Mouse (Mus musculus) hindbrain, embryonic 12.5 days (tissue): ENCODE data around the gene Rcbtb2. TPM values are rescaled to one million over a fixed set of nuclear protein-coding genes. Genes with fewer than 3 reads are reported as not detected.
"Not testable (repeated sequence)": the region's sequence is repeated elsewhere in the genome, so short reads cannot be mapped to it uniquely, and the experiment has no call there.

Experiments
- ATAC-seq: fragments of 200-750 bp; cut with Nextera tagmentation; 2 replicates; pipeline ENCODE4 v1.8.0; 2017; ENCODE audit warnings: moderate TSS enrichment; ENCODE audit not compliant: low FRiP score
- H3K27ac ChIP-seq: fragments of 300-500 bp; sonication (generic); 2 replicates; pipeline ENCODE4 v1.5.1; 2016; ENCODE audit warnings: mild to moderate bottlenecking
- H3K27me3 ChIP-seq: fragments of 300-500 bp; sonication (generic); 2 replicates; pipeline ENCODE4 v1.6.1; 2016; ENCODE audit warnings: mild to moderate bottlenecking
- H3K36me3 ChIP-seq: fragments of 300-500 bp; sonication (generic); 2 replicates; pipeline ENCODE4 v1.6.1; 2016; ENCODE audit warnings: mild to moderate bottlenecking
- H3K4me1 ChIP-seq: fragments of 300-500 bp; sonication (generic); 2 replicates; pipeline ENCODE4 v1.6.1; 2016
- H3K4me2 ChIP-seq: fragments of 300-500 bp; sonication (generic); replicated peaks from 2 replicates; pipeline ENCODE4 v1.6.1; 2016; ENCODE audit warnings: mild to moderate bottlenecking
- H3K4me3 ChIP-seq: fragments of 300-500 bp; sonication (generic); 2 replicates; pipeline ENCODE4 v1.5.1; 2016; ENCODE audit warnings: mild to moderate bottlenecking
- H3K9ac ChIP-seq: fragments of 300-500 bp; sonication (generic); 2 replicates; pipeline ENCODE4 v1.6.1; 2016; ENCODE audit warnings: mild to moderate bottlenecking, moderate library complexity
- H3K9me3 ChIP-seq: fragments of 300-500 bp; sonication (generic); replicated peaks from 2 replicates; pipeline ENCODE4 v1.6.1; 2016; ENCODE audit warnings: mild to moderate bottlenecking
- WGBS: fragments of 180-500 bp; shearing (Covaris S2); methylation state at CpG from one replicate; pipeline ENCODE4 v1.1.7; 2016; 5-methylcytosine and 5-hydroxymethylcytosine counted together
- polyA plus RNA-seq: library from polyadenylated mRNA; unstranded; fragments of >200 nt; fragmentation: Nextera tagmentation; extraction: Ambion mirVana; gene quantifications from 2 replicates; pipeline ENCODE4 v1.2.1, GENCODE M21; 2016

Gene Rcbtb2
- polyA plus RNA-seq, 1 experiment from 2014 or later: 127 TPM

DNA sequence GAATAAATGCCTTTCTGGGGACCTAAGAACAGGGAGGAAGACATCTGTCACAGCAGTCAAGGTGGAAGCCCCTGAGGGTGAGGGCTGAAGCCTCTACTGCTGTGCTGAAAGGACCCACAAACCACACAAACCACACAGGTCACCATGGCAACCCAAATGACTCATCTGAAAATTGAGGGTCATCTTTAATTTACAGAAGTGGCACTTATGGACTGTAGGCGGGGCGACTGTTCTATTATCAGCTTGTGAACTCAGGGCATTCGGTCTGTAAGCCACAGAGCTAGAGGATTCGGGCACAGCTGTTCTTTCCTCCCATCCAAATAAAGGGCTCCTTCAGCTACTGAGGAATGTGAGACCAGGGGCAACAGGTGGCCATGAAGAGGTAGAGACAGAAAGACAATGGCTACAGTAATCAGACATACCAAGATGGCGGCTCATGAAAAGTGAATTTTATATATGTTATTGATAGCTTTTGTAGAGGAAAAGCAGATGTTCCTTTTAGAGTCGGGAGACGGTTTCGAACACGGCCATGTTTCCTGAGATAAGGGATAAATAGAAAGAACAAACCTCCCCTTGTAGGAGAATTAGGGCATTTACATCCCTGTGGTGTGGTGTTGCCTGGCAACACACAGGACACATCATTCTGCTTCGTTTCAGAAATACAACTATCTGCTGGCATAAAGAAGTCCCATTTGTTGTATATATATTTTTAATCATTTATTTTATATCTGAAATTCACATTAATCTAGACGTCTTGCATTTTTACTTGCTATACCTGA lies 17.2 kb upstream of the Rcbtb2 start:
- ATAC-seq: peak; percentile 68
- WGBS: 45% methylated on average over 11 of the region's 11 CpGs
- no peak overlapping the region for H3K27ac ChIP-seq
- H3K4me3 ChIP-seq: no peak overlapping the region
- no peaks in the 10 kb centered on the region for H3K36me3 ChIP-seq
- H3K27me3 ChIP-seq: peaks cover 4% of the 10 kb centered on the region; the same call in 1 of the 2 replicates
- H3K4me2 ChIP-seq: no peak overlapping the region
- H3K9ac ChIP-seq: no peak overlapping the region
- H3K9me3 ChIP-seq: no peaks in the 10 kb centered on the region
- H3K4me1 ChIP-seq: no peaks in the 10 kb centered on the region

GRCm38 (mm10) chr14:73106234-73106711 lies 16.6 kb upstream of the Rcbtb2 start:
- peak; percentile 52; the same call in 1 of the 2 replicates for ATAC-seq
- Histone ChIP-seq H3K4me1 (no peaks in the 10 kb centered on the region), H3K9ac (no peak overlapping the region)

DNA sequence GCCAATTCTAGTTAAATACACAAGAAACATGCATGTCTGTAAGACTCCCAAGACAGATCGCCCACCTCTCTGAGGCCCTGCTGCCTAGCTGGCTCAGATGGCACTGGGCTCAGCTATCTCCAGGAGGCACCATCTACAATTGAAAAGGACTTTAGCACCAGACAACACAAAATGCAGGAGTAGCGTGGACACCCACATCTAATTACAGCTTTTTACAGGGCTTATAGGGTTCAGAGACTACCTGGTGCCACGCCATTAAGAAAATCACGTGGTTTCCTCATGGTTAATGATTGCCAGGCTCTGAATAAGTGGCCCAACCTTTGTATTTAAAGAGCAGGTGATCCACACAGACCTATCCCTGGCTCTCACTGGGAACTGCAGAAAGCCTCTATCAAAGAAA lies 15.9 kb upstream of the Rcbtb2 start:
- Histone ChIP-seq H3K9me3 (no peaks in the 10 kb centered on the region), H3K4me3 (no peak overlapping the region), H3K27ac (no peak overlapping the region), H3K9ac (no peak overlapping the region), H3K4me1 (no peaks in the 10 kb centered on the region), H3K27me3 (no peaks in the 10 kb centered on the region), H3K4me2 (no peak overlapping the region), H3K36me3 (no peaks in the 10 kb centered on the region)
- WGBS: 56% methylated on average over 4 of the region's 4 CpGs
- ATAC-seq: no peak

More at GRCm38 (mm10) chr14:73106234-73106711, 16.6 kb upstream of the Rcbtb2 start:
- H3K27ac ChIP-seq: no peak overlapping the region
- H3K36me3 ChIP-seq: no peaks in the 10 kb centered on the region
- 23% methylated on average over 8 of the region's 8 CpGs for WGBS
- 0 out of 2 replicates have a peak overlapping the region, but pooled peaks have one; percentile 22 for H3K4me2 ChIP-seq
- no peaks in the 10 kb centered on the region for H3K9me3 ChIP-seq
- no peaks in the 10 kb centered on the region for H3K27me3 ChIP-seq
- H3K4me3 ChIP-seq: no peak overlapping the region

GRCm38 (mm10) chr14:73107371-73107770 lies 15.5 kb upstream of the Rcbtb2 start:
- 58% methylated on average over 7 of the region's 7 CpGs for WGBS
- Histone ChIP-seq H3K36me3 (no peaks in the 10 kb centered on the region), H3K4me2 (no peak overlapping the region), H3K4me1 (no peaks in the 10 kb centered on the region), H3K27ac (no peak overlapping the region), H3K9me3 (no peaks in the 10 kb centered on the region), H3K4me3 (no peak overlapping the region), H3K27me3 (no peaks in the 10 kb centered on the region), H3K9ac (no peak overlapping the region)
- ATAC-seq: no peak

DNA sequence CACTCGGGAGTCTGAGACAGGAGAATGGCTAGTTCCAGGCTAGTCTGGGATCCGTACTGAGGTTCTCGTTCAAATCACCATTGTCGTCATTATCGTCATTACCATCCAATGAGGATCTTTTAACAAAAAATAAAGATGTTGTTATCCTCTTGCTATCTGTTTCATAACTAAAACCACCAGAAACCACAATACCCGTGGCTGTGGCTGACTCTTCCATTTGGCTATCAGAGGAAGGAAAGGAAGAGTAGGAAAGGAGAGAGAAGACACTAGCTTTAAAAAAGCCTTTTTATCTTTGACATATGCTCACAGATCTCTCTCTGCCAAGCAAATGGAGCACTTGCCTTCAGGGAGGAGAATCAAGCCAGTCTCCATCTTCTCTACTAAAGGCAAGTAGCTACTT lies 14.9 kb upstream of the Rcbtb2 start:
- H3K9ac ChIP-seq: no peak overlapping the region
- H3K4me2 ChIP-seq: no peak overlapping the region
- H3K27ac ChIP-seq: no peak overlapping the region
- H3K4me3 ChIP-seq: no peak overlapping the region
- H3K27me3 ChIP-seq: no peaks in the 10 kb centered on the region
- H3K36me3 ChIP-seq: no peaks in the 10 kb centered on the region
- ATAC-seq: no peak
- 92% methylated on average over 6 of the region's 6 CpGs for WGBS
- H3K9me3 ChIP-seq: no peaks in the 10 kb centered on the region
- no peaks in the 10 kb centered on the region for H3K4me1 ChIP-seq

DNA sequence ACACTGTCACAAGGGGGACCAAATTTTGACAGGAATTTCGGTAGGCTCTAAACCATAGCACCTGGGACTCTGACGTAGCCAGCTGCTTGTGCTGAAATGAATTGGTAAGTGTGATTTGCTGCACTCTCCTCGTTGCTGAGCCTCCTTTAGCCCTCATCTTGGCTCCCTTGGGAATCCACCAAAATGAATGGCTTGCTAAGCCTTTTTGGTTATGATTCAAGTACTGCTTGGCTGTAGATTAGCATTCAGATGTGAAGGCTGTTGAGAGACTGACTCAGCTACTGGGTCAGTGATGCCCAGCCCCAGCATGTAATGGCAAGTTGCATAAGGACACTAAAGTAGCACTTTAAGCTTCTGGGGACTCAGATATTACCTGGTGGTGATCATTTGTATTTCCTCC lies 12.2 kb upstream of the Rcbtb2 start:
- H3K36me3 ChIP-seq: no peaks in the 10 kb centered on the region
- no peak for ATAC-seq
- H3K27ac ChIP-seq: no peak overlapping the region
- no peaks in the 10 kb centered on the region for H3K9me3 ChIP-seq
- WGBS: 66% methylated on average over 3 of the region's 3 CpGs
- no peak overlapping the region for H3K4me2 ChIP-seq
- no peaks in the 10 kb centered on the region for H3K4me1 ChIP-seq
- no peaks in the 10 kb centered on the region for H3K27me3 ChIP-seq
- H3K9ac ChIP-seq: no peak overlapping the region
- H3K4me3 ChIP-seq: no peak overlapping the region

- H3K9me3 ChIP-seq: no peaks in the 10 kb centered on the region
- H3K9ac ChIP-seq: no peak overlapping the region
- H3K4me1 ChIP-seq: no peaks in the 10 kb centered on the region
- H3K4me2 ChIP-seq: no peak overlapping the region
- no peak overlapping the region for H3K27ac ChIP-seq
- ATAC-seq: no peak
- no peaks in the 10 kb centered on the region for H3K27me3 ChIP-seq
- no peaks in the 10 kb centered on the region for H3K36me3 ChIP-seq
- WGBS: 62% methylated on average over 1 of the region's 1 CpGs
- no peak overlapping the region for H3K4me3 ChIP-seq
These were observed 11.7 kb upstream of the Rcbtb2 start for GRCm38 (mm10) chr14:73111091-73111490.

- Histone ChIP-seq H3K27me3 (no peaks in the 10 kb centered on the region), H3K36me3 (no peaks in the 10 kb centered on the region), H3K9ac (no peak overlapping the region), H3K27ac (no peak overlapping the region), H3K4me3 (no peak overlapping the region), H3K4me1 (no peaks in the 10 kb centered on the region), H3K9me3 (no peaks in the 10 kb centered on the region), H3K4me2 (no peak overlapping the region)
- WGBS: 71% methylated on average over 12 of the region's 12 CpGs
- no peak for ATAC-seq
These were observed 10.5 kb upstream of the Rcbtb2 start for GRCm38 (mm10) chr14:73112186-73112840.

DNA sequence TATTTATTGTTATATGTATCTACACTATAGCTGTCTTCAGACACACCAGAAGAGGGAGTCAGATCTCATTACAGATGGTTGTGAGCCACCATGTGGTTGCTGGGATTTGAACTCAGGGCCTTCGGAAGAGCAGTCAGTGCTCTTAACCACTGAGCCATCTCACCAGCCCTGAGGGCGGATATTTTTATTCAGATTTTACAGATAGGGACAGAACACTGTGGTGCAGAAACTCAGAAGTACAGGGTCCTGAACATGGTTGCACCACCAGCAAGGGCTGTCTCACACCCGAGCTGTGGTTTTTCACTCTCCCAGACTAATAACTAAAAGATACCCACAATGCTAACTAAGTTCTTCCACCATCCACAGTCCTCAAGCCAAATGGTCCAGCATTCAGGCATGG lies 7.9 kb upstream of the Rcbtb2 start:
- not testable (repeated sequence) for H3K4me2 ChIP-seq, H3K36me3 ChIP-seq, ATAC-seq, H3K9ac ChIP-seq, H3K4me1 ChIP-seq, H3K4me3 ChIP-seq, H3K9me3 ChIP-seq, H3K27ac ChIP-seq, H3K27me3 ChIP-seq
- 87% methylated on average over 3 of the region's 3 CpGs for WGBS

GRCm38 (mm10) chr14:73116301-73116700 lies 6.5 kb upstream of the Rcbtb2 start:
- Histone ChIP-seq H3K9ac (no peak overlapping the region), H3K4me1 (no peaks in the 10 kb centered on the region; the same call in 1 of the 2 replicates), H3K27ac (no peak overlapping the region), H3K9me3 (no peaks in the 10 kb centered on the region), H3K36me3 (no peaks in the 10 kb centered on the region), H3K4me2 (no peak overlapping the region), H3K4me3 (no peak overlapping the region), H3K27me3 (no peaks in the 10 kb centered on the region)
- no peak for ATAC-seq
- WGBS: 71% methylated on average over 2 of the region's 2 CpGs

GRCm38 (mm10) chr14:73116938-73117337 lies 5.9 kb upstream of the Rcbtb2 start:
- Histone ChIP-seq H3K9ac (no peak overlapping the region), H3K4me3 (no peak overlapping the region), H3K4me1 (no peaks in the 10 kb centered on the region; the same call in 1 of the 2 replicates), H3K4me2 (no peak overlapping the region), H3K27ac (no peak overlapping the region), H3K9me3 (no peaks in the 10 kb centered on the region), H3K36me3 (no peaks in the 10 kb centered on the region), H3K27me3 (no peaks in the 10 kb centered on the region)
- ATAC-seq: no peak
- 58% methylated on average over 9 of the region's 9 CpGs for WGBS

DNA sequence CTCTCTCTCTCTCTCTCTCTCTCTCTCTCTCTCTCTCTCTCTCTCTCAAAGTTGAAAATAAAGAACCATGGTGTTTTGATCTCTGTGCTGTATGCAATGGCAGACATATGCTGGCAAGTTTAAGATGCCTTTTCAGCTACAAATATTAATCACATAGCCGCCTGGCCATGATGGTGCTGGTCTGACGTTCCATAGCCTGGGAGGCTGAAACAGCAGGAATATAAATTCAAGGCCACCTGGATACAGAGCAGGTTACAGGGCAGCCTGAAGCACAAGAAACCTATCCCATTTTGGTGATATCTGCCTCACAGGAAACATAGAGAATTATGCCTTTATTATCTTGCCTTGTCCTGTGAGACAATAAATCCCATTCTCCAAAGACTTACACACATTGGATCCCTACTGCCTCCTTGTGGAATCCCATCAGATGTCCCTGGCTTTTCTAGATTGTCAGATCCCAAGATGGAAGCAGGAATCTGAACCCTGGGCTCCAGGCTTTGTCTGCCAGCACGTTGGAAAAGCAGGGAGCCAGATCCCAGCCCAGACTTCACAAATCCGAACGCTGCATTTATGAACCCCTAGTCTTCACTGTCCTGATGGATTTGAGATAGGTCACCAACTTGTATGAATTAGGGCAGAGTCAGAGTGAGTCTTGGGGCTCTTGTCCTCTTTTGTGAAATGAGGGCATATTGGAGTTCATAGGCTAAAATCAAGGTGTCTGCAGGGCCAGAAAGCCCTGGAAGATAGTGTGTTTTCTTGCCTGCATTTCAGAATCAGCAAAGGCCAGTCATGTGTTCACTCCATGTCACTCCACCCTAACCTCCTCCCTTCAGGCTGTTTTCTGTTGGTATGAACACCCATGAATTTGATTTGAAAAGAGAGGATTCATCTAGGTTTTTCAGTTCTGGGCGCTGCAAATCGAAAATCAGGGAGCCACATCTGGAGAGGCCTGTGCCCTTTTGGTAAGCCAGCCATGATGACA lies 5.1 kb upstream of the Rcbtb2 start:
- Histone ChIP-seq H3K9ac (no peak overlapping the region), H3K9me3 (no peaks in the 10 kb centered on the region), H3K4me1 (no peaks in the 10 kb centered on the region; the same call in 1 of the 2 replicates), H3K36me3 (no peaks in the 10 kb centered on the region), H3K27me3 (no peaks in the 10 kb centered on the region), H3K4me3 (no peak overlapping the region), H3K27ac (no peak overlapping the region), H3K4me2 (no peak overlapping the region)
- ATAC-seq: no peak
- WGBS: 79% methylated on average over 7 of the region's 7 CpGs
